Mouse (Mus musculus): ENCODE measurements around the gene Tmsb4x.

Tmsb4x gene

DNA sequence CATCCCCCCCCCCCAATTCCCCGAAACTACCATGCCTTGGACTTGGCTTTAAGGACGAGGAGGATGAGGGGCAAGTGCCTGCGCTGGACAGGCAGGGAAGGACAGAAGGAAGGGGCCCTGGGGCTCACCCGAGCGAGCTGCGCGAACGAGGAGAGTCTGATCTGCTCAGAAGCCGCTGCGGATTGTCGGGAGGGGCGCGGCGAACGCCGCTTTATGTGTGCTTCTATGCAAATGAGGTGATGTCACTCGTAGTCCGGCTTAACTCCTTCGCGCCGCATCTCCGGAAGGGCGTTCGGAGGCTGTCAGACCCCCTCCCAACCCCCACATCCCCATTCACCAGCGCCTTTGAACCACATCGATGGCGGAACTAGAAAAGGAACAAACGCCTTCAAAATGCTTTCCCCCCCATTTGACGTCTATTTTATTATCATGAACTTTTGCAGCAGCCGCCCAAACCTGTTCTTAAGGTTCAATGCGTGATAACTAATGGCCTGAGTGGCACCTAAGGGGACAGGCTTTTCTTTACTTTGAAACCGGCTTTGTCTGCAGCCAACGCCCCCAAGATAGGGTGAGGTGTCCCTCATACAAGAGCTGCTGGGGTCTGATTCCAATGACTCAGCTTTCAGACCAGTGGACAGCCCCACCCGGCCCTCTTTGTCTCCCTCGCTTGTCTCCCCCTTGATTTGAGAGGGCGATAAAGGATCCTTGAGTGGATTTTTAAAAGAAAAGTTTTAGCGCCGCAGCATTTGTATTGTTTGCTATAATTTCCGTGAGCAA lies at the start of gene Tmsb4x:
Gene Tmsb4x, minus strand, starts transcription at position 338 of the 777 bp plus-strand sequence.
- in situ Hi-C loops (cut with MboI, MseI), result loop anchor here (5.0 kb wide), 1 partner anchor 92 kb away; no protein-coding TSS in a partner anchor

DNA sequence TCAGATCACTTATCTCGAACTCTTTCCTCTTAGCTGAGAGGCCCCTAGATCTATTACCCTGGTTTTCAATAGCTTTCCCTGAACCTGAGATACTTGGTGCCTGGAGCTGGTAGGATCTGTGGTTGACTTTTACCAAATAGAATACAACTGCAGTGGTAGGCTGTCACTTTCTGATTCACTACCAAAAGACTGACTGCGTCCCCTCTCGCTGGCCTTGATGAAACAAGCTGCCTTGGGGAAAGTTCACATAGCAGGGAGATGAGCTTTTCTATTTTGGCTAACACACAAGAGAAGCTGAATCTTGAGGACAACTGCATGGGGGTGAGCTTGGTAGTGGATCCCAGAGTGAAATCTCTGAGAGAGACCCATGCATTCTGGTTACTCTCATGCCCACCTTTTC lies 32.6 kb upstream of the Tmsb4x start:
- in situ Hi-C loops (cut with MboI, MseI), result no loop called here

DNA sequence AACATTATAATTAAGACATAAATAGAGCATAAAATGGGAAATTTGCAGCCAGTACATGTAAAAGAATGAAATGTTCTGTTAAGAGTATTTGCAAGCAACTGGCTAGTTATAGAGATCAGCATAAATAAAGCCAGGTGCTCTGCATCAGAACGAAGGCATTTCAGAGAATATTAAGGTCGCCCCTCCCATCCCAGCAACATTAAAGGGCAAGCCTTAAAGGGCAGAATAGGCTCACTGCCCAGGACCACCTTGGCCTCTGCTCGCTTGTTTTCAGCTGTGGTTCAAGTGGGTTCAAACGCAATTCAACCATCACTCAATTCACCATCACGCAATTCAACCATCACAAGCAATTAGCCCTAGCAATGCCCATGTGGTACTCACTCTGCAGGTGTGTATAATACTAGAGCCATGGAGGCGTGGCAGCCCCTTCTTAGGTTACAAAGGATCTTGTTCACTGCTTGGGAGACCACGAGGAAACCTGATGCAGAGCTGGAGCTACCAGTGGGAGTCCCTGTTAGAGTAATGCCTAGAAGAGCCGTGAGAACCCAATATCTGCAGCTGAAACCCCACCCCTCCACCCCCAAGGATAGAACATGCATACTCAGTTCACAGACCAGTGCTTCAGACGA lies 30.3 kb upstream of the Tmsb4x start:
- in situ Hi-C loops (cut with MboI, MseI), result loop anchor here (5.0 kb wide), 1 partner anchor 1072 kb away; no protein-coding TSS in a partner anchor

- in situ Hi-C loops (cut with MboI, MseI), result loop anchor here (5.0 kb wide), 1 partner anchor 576 kb away; no protein-coding TSS in a partner anchor
These were observed 24.1 kb upstream of the Tmsb4x start for GRCm38 (mm10) chrX:167233104-167233687.

GRCm38 (mm10) chrX:167231150-167231549 lies 22.0 kb upstream of the Tmsb4x start:
- in situ Hi-C loops (cut with MboI, MseI), result loop anchor here (5.0 kb wide), 1 partner anchor 574 kb away; no protein-coding TSS in a partner anchor

DNA sequence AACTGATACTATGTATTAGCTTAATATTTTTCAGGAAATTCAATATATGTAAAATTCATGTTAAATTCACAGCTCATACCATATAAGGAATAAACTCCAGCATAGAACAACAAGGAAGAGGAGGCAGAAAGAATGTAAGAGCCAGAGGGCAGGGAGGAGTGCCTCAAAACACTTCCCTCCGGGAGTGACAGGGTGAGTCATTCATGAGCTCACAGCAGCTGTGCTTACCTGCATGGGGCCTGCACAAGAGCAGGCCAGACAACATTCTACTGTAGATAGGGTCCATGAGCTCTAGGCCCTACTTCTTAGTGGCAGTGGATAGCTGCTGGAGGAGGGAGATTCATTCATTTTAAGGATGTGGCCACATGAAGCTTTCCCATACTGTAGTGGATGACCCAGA lies 20.7 kb upstream of the Tmsb4x start:
- in situ Hi-C loops (cut with MboI, MseI), result loop anchor here (5.0 to 10.0 kb wide), 2 partner anchors 425 to 573 kb away; no protein-coding TSS in a partner anchor

- in situ Hi-C loops (cut with MboI, MseI), result loop anchor here (10.0 kb wide), 1 partner anchor 424 kb away; no protein-coding TSS in a partner anchor
These were observed 20.1 kb upstream of the Tmsb4x start for GRCm38 (mm10) chrX:167229206-167229605.

DNA sequence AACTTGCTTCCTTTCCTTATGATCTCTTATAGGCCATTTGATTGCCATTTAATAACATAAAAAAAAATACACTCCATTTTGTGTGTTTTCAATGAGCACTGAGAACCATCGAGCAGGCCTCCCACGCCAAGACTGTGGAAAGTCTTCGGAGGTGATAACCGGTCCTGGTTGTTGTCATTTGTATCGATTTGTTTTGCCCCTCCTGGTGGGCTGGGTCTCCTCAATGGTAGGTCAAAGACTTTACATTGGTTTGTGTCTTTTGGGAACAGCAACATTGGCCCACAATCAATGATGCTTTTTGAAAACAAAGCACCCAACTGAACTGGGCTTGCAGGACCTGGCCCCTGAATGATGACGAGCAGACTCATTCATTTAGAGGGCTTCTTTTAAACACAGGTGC lies 18.6 kb upstream of the Tmsb4x start:
- in situ Hi-C loops (cut with MboI, MseI), result loop anchor here (10.0 kb wide), 1 partner anchor 423 kb away; no protein-coding TSS in a partner anchor

DNA sequence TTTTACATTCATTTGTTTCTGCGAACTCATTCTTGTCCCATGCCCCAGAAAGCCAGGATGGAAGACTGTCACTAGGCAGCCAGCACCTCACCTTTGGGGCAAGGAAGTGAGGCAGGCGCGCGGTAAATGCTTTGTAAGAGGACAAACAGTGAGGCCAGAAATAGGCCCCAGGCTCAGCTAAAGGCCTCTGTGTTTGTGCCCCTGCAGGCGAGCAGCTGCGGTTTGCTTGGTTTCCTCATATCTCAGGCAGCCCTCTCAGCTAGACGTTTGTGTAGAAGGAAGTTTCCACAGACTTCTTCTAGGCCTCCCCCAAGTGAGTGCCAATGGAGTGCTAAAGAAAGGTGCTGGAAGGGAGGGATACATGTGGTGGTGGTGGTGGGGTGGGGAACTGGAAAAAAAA lies 18.0 kb upstream of the Tmsb4x start:
- in situ Hi-C loops (cut with MboI, MseI), result loop anchor here (10.0 kb wide), 1 partner anchor 422 kb away; no protein-coding TSS in a partner anchor

DNA sequence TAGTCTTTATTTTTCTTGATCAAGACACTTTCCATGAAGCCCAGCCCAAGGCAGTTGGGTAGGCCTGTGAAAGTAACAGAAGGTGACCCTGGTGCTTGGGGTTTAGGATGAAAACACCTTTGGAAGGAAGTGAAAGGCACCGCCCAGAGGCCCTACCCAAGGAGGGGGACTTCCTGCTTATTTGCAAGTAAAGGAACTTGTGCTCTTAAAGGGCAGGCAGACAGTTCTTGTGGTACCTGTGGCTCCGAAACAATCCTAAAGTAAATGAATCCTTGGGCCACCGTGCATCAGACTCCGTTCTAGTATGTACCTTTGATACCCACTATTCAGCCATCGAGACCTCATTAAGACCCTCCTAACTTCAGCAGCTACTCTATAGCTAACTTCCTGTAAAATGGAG lies 17.5 kb upstream of the Tmsb4x start:
- in situ Hi-C loops (cut with MboI, MseI), result loop anchor here (10.0 kb wide), 1 partner anchor 422 kb away; no protein-coding TSS in a partner anchor

GRCm38 (mm10) chrX:167212707-167213106 lies 3.6 kb upstream of the Tmsb4x start:
- in situ Hi-C loops (cut with MboI, MseI), result no loop called here

DNA sequence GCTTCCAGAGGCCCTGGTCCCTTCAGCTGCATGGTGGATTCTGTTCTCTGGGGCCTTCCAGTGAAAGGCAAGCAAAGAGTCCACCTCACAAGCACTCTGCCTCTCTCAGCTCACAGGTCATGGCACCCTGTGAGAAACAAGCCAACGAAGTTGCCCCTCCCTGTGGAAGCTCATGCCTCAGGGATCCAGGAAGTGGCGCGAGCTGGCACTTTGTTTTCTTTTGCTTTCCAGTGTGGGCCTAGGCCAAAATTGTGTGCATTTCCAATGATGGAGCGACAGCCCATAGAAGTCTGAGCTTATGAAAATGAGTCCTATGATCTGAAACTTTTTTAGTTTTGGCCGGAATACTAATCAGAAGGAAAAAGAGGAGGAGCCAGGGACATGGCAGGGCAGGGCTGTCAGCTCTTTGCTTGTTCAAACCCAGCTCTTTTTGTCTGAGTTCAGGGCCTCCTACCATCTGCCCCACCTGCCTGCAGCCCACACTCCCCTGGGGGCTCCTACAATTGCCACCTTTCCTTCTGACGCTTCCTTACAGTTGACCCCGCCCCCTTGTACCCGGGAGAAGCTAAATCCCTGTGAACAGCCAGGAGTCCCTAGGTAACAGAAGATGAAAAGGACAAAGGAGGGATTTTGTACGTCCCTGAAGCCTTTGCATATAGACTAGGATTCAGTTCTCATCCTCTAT lies 2.9 kb upstream of the Tmsb4x start:
- in situ Hi-C loops (cut with MboI, MseI), result no loop called here

GRCm38 (mm10) chrX:167210319-167210728 lies 1.2 kb upstream of the Tmsb4x start:
- in situ Hi-C loops (cut with MboI, MseI), result no loop called here

- in situ Hi-C loops (cut with MboI, MseI), result loop anchor here (5.0 kb wide), 1 partner anchor 93 kb away; no protein-coding TSS in a partner anchor
These were observed 713 bp upstream of the Tmsb4x start for GRCm38 (mm10) chrX:167209828-167210227.

- in situ Hi-C loops (cut with MboI, MseI), result loop anchor here (5.0 kb wide), 1 partner anchor 91 kb away; no protein-coding TSS in a partner anchor
These were observed 652 bp downstream of the Tmsb4x start for GRCm38 (mm10) chrX:167208506-167208820.

DNA sequence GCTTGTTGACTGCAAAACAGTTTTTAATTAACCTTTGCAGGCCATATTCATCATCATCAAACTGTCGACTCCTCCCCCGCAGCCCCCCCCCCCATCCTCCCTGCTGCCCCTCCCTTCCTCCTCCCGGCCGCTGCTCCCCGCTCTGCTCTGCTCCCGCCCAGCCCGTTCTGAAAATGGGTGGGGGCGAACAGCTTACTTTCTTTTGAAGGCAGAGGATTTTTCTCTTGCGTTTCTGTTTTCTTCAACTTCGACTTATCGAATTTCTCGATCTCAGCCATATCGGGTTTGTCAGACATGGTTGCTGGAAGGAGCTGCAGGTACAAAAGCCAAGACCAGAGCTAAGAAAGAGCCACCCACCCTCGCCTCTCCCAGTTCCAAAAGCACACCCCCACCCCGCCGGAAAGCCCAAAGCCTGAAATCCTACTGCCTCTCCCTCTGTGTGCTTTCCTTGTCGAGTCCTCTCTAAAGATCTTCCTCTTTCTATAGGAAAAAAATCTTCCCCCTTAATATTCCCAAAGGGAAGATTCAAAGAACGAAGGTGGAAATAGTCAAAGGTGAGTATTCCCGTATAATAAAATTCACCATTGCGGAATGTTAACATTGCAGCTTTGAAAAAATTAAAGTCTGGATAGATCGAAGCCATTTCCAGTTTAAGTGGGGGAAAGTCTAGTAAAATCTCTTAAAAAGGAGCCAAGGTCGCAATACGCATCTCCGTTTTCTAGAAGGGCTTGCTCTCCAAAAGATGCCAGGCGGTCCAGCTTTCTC lies 1.2 kb downstream of the Tmsb4x start:
- in situ Hi-C loops (cut with MboI, MseI), result loop anchor here (5.0 kb wide), 1 partner anchor 91 kb away; no protein-coding TSS in a partner anchor

DNA sequence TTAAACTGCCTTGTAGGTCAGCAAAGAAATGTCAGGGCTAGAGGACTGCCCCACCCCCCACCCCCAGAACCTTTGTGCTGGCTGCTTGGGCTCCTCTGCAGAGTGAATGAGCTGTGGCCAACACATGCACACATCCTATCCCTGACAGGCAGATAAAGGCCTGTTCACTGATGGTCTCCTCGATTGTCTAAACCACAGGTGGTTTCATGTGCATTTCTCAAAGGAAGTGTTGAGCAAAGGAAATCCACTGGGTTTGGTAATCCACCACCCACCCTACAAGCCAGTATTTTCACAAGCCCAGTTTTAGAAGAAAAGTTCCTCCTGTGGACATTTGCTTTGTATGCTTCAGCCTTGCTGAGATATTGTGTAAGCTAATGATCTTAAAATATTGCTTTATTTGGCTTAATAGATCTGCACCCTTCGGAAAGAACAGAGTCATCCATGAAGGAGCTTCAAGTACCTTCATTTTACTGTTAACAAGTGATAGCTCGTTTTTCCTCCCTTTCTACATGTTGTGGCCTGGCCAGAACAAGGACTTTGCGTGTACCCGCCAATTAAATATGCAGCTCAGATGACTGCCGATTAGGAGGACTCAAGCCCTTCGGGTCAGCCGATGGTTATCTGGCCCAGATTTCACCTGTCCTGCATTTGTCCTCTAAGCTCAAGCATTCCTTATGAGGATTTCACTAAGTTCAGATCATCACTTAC lies 3.1 kb downstream of the Tmsb4x start:
- in situ Hi-C loops (cut with MboI, MseI), result loop anchor here (5.0 kb wide), 1 partner anchor 89 kb away; no protein-coding TSS in a partner anchor

DNA sequence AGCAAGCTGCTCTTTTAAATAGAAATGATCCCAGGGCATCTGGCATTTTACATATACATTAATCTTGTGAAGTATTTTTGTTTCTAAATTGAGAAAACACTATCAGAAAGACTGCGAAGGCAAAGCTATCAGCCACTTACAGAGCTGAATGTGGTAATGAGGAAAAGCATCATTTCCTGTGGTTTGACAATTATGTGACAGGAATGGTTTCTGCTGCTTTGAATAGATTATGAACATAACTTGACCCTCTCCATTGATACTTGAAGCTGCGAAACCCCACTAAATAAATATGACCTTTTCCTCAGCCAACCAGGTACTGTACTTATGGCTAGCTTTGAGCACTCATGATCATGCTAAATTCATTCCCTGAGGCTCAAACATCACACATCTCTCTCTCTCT lies 7.8 kb downstream of the Tmsb4x start:
- in situ Hi-C loops (cut with MboI, MseI), result no loop called here

DNA sequence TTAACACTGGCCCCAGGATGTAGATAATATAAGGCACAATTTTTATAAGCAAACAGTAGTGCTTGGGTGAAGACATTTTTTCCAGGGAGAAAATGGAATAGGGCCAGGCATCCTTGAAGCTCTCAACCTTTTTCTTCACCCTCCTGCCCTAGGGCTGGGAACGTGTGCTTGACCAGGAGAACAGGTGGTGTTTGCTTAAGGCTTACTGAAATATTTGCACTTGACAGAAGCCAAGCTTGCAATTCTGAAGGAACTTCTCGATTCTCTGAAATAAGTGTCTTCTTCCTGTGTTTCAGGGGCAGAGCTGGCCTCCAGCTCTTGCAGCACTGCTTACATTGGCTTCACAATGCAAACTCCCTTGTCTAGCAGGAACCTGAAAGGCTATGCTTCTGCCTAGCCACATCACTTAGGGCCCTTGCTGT lies 13.9 kb downstream of the Tmsb4x start:
- in situ Hi-C loops (cut with MboI, MseI), result no loop called here

DNA sequence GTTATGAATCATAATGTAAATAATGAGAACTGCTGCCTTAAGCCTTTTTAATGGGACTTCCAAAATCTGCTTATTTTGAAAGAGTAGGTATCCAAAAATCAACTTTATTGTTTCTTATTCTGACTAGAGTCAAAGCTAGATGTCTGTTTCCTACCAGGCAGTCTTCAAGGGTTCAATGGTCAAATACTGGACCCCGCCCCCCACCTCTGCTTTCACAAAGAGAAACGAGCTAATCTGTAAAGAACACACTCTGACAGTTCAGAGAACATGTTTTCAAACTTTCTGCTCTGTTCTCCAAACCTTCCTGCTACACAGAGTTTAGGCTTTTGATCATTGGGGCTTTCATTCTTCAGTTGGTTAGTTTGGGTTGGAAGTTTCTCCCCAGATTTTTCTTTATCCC lies 22.8 kb downstream of the Tmsb4x start:
- in situ Hi-C loops (cut with MboI, MseI), result no loop called here

Data from T-helper 1 cell (primary cell).